Mouse (Mus musculus): ENCODE data around the gene Aifm2. TPM values are rescaled to one million over a fixed set of nuclear protein-coding genes. Genes with fewer than 3 reads are reported as not detected.

Gene Aifm2
- polyA plus RNA-seq, 2 experiments: 12.9 to 14.9 TPM

- 72% methylated on average over 6 of the region's 6 CpGs for WGBS
- no peak overlapping the region for H3K27ac ChIP-seq (replicated peaks; ENCODE audit: low read depth, low read length)
- ATAC-seq (ENCODE audit: low FRiP score, low read depth): no peak
Measured at GRCm38 (mm10) chr10:61706412-61707375, 8.4 kb upstream of the Aifm2 start.

GRCm38 (mm10) chr10:61713601-61714000, 1.5 kb upstream of the Aifm2 start:
- no peak overlapping the region for H3K4me2 ChIP-seq (replicated peaks; ENCODE audit: low read depth, low read length, severe bottlenecking)
- H3K27me3 ChIP-seq (ENCODE audit: control insufficient read depth, insufficient read depth, low read length): no peaks in the 10 kb centered on the region
- no peak overlapping the region for H3K4me3 ChIP-seq (replicated peaks; ENCODE audit: low read length)
- H3K27ac ChIP-seq (replicated peaks; ENCODE audit: low read depth, low read length): no peak overlapping the region
- 57% methylated on average over 3 of the region's 3 CpGs for WGBS
- no peak for DNase-seq (ENCODE audit: low spot score)
- H3K4me1 ChIP-seq (ENCODE audit: control insufficient read depth, insufficient read depth, low read length): peaks cover 5% of the 10 kb centered on the region; the same call in 1 of the 2 replicates
- TF ChIP-seq POLR2A (IDR thresholded peaks at IDR 0.05; ENCODE audit: borderline replicate concordance, extremely low read depth, insufficient read depth, insufficient read length): no peak
- no peaks in the 10 kb centered on the region for H3K9me3 ChIP-seq (ENCODE audit: control insufficient read depth, low read length)
- no peak for ATAC-seq (ENCODE audit: low FRiP score, low read depth)
- no peaks in the 10 kb centered on the region for H3K36me3 ChIP-seq (ENCODE audit: control insufficient read depth, insufficient read depth, low read length)
- H3K9ac ChIP-seq (ENCODE audit: low read depth, low read length, severe bottlenecking): no peak overlapping the region

More at GRCm38 (mm10) chr10:61706412-61707375, 8.4 kb upstream of the Aifm2 start:
- H3K4me2 ChIP-seq (replicated peaks; ENCODE audit: low read depth, low read length, severe bottlenecking): no peak overlapping the region
- no peaks in the 10 kb centered on the region for H3K9me3 ChIP-seq (ENCODE audit: control insufficient read depth, low read length)
- DNase-seq (ENCODE audit: low spot score): no peak
- no peaks in the 10 kb centered on the region for H3K27me3 ChIP-seq (ENCODE audit: control insufficient read depth, insufficient read depth, low read length)
- no peak overlapping the region for H3K9ac ChIP-seq (ENCODE audit: low read depth, low read length, severe bottlenecking)
- H3K4me1 ChIP-seq (ENCODE audit: control insufficient read depth, insufficient read depth, low read length): no peaks in the 10 kb centered on the region
- no peak overlapping the region for H3K4me3 ChIP-seq (replicated peaks; ENCODE audit: low read length)
- H3K36me3 ChIP-seq (ENCODE audit: control insufficient read depth, insufficient read depth, low read length): peaks cover 26% of the 10 kb centered on the region
- no peak for TF ChIP-seq POLR2A (IDR thresholded peaks at IDR 0.05; ENCODE audit: borderline replicate concordance, extremely low read depth, insufficient read depth, insufficient read length)

- H3K4me1 ChIP-seq (ENCODE audit: control insufficient read depth, insufficient read depth, low read length): peaks cover 5% of the 10 kb centered on the region; the same call in 1 of the 2 replicates
- no peaks in the 10 kb centered on the region for H3K36me3 ChIP-seq (ENCODE audit: control insufficient read depth, insufficient read depth, low read length)
- no peak for TF ChIP-seq POLR2A (IDR thresholded peaks at IDR 0.05; ENCODE audit: borderline replicate concordance, extremely low read depth, insufficient read depth, insufficient read length)
- H3K4me3 ChIP-seq (replicated peaks; ENCODE audit: low read length): no peak overlapping the region
- no peaks in the 10 kb centered on the region for H3K27me3 ChIP-seq (ENCODE audit: control insufficient read depth, insufficient read depth, low read length)
- ATAC-seq (ENCODE audit: low FRiP score, low read depth) (no peak), DNase-seq (ENCODE audit: low spot score) (no peak)
- H3K4me2 ChIP-seq (replicated peaks; ENCODE audit: low read depth, low read length, severe bottlenecking): no peak overlapping the region
- H3K9me3 ChIP-seq (ENCODE audit: control insufficient read depth, low read length): no peaks in the 10 kb centered on the region
- 86% methylated on average over 4 of the region's 4 CpGs for WGBS
- no peak overlapping the region for H3K9ac ChIP-seq (ENCODE audit: low read depth, low read length, severe bottlenecking)
- H3K27ac ChIP-seq (replicated peaks; ENCODE audit: low read depth, low read length): no peak overlapping the region
Measured at GRCm38 (mm10) chr10:61714146-61714545, 917 bp upstream of the Aifm2 start.

- no peak for TF ChIP-seq POLR2A (IDR thresholded peaks at IDR 0.05; ENCODE audit: borderline replicate concordance, extremely low read depth, insufficient read depth, insufficient read length)
- Histone ChIP-seq H3K4me3 (replicated peaks; ENCODE audit: low read length) (peak overlapping the region; percentile 56), H3K27ac (replicated peaks; ENCODE audit: low read depth, low read length) (no peak overlapping the region), H3K9ac (ENCODE audit: low read depth, low read length, severe bottlenecking) (peak overlapping the region; percentile 53), H3K4me2 (replicated peaks; ENCODE audit: low read depth, low read length, severe bottlenecking) (peak overlapping the region; percentile 84), H3K27me3 (ENCODE audit: control insufficient read depth, insufficient read depth, low read length) (no peaks in the 10 kb centered on the region), H3K36me3 (ENCODE audit: control insufficient read depth, insufficient read depth, low read length) (no peaks in the 10 kb centered on the region), H3K4me1 (ENCODE audit: control insufficient read depth, insufficient read depth, low read length) (peaks cover 5% of the 10 kb centered on the region; the same call in 1 of the 2 replicates), H3K9me3 (ENCODE audit: control insufficient read depth, low read length) (no peaks in the 10 kb centered on the region)
- DNase-seq (ENCODE audit: low spot score) (no peak), ATAC-seq (ENCODE audit: low FRiP score, low read depth) (peak; percentile 38; the same call in 1 of the 2 replicates)
- 2% methylated on average over 11 of the region's 11 CpGs for WGBS
Measured at GRCm38 (mm10) chr10:61715462-61715837, 387 bp downstream of the Aifm2 start.

- TF ChIP-seq POLR2A (IDR thresholded peaks at IDR 0.05; ENCODE audit: borderline replicate concordance, extremely low read depth, insufficient read depth, insufficient read length): no peak
- H3K4me3 ChIP-seq (replicated peaks; ENCODE audit: low read length): peak overlapping the region; percentile 56; the same call in 1 of the 2 replicates
- no peak for ATAC-seq (ENCODE audit: low FRiP score, low read depth)
- no peaks in the 10 kb centered on the region for H3K9me3 ChIP-seq (ENCODE audit: control insufficient read depth, low read length)
- peak overlapping the region; percentile 84 for H3K4me2 ChIP-seq (replicated peaks; ENCODE audit: low read depth, low read length, severe bottlenecking)
- H3K27me3 ChIP-seq (ENCODE audit: control insufficient read depth, insufficient read depth, low read length): no peaks in the 10 kb centered on the region
- H3K36me3 ChIP-seq (ENCODE audit: control insufficient read depth, insufficient read depth, low read length): no peaks in the 10 kb centered on the region
- no peak for DNase-seq (ENCODE audit: low spot score)
- WGBS: 71% methylated on average over 7 of the region's 7 CpGs
- H3K4me1 ChIP-seq (ENCODE audit: control insufficient read depth, insufficient read depth, low read length): peaks cover 5% of the 10 kb centered on the region; the same call in 1 of the 2 replicates
- H3K9ac ChIP-seq (ENCODE audit: low read depth, low read length, severe bottlenecking): no peak overlapping the region
- no peak overlapping the region for H3K27ac ChIP-seq (replicated peaks; ENCODE audit: low read depth, low read length)
Measured at GRCm38 (mm10) chr10:61715996-61716864, 1.2 kb downstream of the Aifm2 start.
